Mouse (Mus musculus): Measurements from ENCODE around the gene Cdk18.

The Cdk18 gene

DNA sequence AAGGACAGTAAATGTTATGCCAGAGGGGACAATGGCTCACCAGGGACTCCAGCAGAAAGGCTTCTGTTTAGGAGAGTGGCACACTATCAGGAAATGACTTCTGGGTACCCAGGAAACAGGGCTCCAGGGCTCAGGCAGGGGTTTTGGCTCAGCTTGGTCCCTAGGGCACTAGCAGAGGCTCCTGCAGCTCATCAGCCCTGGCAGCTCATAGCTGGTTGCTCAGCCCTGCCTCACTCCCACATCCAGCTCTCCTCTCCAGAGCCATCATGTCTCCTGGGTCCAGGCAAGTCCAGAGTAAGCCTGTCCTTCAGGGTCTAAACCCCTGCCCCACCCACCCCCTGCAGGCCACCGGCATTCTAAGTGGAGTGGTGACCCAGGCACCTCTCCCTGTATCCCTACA, 28.1 kb downstream of the Cdk18 start:
- DNase-seq: no peak

DNA sequence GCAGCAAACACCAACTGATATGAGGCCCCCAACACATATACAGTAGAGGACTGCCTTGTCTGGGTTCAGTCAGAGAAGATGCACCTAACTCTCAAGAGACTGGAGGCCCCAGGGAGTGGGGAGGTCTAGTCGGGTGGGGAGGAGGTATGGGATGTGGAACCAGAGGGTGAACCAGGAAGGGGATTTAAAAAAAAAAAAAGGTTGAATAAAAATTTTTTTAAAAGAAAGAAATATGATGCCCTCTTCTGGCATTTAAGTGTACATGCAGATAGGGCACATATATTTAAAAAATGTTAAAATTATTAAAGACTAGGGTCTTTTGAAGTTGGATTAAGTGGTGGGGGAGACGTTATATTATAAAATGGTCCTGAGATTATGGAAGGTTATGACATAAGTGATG, 30.1 kb downstream of the Cdk18 start:
- DNase-seq: no peak

DNA sequence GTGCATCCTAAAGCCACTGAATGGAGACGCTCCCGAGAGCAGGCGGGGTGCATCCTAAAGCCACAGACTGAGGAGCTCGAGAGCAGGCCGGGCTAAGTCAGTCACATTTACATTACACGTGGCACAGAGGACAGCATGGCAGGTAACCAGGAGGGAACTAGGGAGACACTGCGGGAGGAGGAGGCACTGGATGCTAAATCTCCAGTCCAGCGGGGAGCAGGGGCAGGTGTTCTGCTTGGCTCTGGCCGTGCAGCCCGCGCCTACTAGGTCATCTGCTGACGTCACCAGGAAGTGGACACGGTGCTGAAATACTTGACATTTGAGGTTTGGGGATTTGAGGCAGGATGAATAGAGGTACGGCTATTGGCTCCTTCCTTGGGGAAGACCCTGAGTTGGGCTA, 35.1 kb downstream of the Cdk18 start:
- peak; percentile 40 to 54 for DNase-seq

DNA sequence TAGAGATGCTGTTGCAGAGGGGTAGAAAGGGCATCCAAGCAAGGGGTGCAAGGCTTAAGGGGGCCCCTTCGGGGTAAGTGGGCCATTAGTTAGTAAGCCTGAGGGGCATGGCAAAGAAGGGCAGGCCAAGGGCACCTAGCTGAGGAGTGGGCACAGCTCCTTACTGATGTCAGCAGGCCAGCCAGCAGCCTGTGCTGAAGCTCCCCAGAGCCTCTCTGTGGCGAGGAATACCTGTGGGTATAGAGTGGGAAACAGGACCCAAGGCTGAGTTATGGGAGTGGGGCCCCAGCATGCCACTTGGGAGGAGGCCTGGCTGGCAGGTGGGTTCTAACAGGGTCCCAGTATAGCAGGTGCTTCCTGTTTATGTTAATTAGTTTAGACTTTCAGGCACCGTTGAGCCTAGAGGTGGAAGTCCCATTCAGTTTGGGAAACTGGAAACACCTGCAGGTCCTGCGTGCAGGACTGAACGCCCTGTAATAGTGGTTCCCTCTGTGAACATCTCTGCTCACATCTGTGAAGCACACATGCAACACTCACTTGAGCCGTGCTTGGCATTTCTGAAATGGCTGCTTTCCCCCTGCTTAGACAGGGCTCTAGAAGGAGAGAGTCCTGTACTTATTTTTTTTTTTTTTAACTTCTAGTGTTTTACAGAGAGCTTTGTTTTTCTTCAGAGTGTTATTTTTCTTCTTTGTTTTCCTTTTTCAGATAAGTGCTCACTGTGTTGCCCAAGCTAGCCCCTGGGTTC, 37.4 kb downstream of the Cdk18 start:
- DNase-seq: no peak

DNA sequence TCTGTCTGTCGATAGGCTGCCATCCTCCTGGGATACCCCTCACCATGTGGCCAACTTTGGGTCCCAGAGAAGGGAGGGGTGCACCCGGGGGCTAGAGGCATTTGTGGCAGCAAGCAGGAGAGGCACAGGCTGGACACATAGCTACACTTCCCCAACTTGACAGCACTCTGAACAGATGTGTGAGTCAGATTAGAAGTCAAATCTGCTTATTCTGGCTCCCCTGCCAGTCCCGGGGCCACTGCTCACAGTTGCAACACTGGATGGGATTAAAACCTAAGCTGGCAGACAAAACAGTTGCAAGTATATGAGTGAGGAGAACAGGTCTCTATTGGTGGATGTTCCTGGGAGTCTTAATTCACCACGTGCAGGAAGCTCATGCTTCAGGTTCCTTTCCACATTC, 39.7 kb downstream of the Cdk18 start:
- DNase-seq: no peak

DNA sequence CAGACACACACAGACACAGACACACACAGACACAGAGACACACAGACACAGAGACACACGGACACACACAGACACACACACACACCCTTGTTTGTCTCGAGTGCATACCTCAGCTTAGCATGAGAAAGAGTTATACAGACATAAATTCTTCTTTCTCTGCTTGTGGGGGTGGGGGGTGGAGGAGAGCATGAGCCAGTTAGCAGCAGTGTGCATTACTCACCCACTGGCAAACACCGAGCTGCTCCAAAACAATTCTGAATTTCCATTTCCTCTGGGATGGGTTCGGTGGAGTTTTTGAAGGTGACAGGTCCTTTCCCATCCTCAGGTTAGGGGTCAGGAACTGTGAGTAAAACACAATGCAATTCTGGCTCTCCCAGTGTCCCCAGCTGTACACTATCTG, 40.5 kb downstream of the Cdk18 start:
- no peak for DNase-seq

DNA sequence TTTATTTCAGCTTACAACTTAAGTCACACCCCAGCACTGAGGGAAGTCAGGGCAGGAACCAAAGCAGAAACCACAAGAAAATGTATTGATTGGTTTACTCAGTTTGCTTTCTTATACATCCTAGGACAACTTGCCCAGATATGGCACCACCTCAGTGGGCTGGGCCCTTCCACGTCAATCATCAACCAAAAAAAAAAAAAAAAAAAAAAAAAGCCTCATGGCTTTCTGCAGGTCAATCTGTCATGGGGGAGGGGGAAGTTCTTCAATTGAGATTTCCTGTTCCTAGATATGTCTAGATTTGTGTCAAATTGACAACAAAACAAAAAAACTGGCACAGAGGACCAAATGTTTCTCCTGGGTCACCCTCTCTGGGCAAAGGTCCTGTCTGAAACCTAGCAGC, 41.4 kb downstream of the Cdk18 start:
- DNase-seq: no peak

DNA sequence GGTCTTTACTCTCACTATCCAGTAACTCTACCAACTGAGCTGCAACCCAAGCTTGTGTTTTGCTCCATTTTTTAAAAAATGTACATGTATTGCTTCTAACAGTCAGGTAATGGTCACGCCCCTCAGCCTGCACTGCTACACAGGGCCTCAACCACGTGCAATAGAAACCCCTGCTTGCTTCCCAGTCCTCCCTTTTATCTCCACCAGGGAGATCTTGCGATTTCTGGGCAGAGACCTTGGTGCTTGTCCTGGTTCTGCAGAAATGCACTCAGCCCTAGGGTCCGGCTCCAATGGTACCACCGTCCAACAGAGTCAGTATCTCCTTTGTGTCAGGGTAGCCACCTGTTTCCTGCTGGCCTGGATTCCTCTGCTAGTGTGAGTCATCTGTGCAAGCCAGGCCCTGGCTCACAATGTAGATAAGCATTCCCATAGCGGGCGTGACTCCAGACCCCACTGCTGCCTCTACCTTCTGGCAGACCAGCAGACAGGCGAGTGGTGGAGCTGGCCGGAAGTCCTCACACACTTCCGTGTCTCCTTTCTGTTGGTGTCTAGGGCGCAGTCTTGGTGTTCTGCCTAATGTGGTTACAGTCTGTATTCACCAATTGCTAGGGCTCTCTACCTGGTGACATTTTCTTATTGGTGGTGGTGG, 44.0 kb downstream of the Cdk18 start:
- DNase-seq: peak; percentile 92 to 95

DNA sequence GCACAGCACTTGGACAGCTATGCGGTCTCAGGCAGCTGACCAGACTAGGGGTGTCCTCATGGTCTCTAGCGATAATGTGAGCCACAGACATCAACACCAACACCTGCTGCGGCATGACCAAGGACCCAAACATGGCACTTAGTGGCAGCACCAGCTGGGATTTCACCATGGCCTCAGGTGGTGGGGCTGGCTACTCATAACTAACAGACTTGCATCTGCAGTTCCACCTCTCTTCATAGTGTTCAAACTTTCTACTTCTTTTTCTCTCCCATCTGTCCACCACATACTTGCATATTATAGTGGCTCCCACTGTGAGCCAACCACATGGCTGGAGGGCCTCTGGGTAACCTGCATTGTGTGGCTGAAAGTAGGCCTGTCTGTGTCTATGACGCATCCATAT, 46.2 kb downstream of the Cdk18 start:
- no peak for DNase-seq

DNA sequence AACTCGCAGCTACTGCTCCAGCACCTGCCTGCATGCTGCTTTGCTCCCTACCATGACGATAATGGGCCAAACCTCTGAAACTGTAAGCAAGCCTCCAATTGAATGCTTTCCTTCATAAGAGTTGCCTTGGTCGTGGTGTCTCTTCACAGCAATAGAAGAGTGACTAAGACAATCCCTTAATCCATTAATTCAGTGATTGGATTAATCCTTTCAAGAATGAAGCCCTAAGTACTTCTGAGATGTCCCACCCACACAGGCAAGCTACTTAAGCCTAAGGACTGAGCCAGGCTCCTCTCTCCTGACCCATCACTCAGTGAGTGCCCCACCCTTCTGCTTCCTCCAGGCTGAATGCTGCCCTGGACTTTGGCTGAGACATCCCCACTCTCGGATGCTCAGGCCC, 49.2 kb downstream of the Cdk18 start:
- DNase-seq: no peak

DNA sequence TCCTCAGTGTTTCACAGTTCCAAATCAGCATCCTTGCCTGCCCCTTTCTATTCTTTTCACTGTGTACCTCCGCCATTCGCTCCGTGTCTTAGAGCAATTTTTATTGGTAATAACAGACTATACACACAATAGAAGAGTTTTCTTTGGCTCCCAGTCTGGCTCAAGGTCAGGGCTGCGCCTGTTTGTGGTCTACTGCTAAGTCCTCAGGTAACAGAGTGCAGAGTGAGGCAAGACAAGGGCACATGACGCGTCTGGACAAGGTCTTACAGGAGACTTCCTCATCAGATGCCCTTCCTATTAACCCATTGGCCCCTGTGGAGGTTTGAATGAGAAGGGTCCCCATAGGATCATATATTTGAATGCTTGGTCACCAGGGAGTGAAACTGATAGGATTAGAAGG, 49.7 kb downstream of the Cdk18 start:
- DNase-seq: no peak

DNA sequence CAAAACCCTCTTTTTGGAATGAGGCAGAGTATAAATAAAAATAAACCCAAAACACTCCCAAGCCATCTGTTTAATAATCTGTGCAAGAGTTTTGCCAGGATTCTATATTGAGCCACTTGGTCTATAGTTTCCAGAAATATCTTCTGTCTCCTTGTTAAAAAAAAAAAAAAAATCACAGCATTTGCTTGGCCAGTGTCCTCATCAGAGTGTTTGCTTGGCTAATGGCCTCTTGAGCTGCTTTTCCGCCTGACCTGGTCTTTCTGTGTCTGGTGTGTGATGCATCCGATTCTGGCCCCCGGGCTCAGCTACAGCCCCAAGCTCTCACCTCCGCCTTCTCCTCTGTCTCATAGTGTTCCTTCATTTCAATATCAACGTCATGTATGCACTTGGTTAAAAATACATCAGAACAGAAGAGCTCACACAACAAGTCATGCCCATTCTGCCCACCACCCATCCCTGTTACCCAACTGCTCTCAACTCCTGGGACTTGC, 51.3 kb downstream of the Cdk18 start:
- peak; percentile 75 to 83 for DNase-seq

DNA sequence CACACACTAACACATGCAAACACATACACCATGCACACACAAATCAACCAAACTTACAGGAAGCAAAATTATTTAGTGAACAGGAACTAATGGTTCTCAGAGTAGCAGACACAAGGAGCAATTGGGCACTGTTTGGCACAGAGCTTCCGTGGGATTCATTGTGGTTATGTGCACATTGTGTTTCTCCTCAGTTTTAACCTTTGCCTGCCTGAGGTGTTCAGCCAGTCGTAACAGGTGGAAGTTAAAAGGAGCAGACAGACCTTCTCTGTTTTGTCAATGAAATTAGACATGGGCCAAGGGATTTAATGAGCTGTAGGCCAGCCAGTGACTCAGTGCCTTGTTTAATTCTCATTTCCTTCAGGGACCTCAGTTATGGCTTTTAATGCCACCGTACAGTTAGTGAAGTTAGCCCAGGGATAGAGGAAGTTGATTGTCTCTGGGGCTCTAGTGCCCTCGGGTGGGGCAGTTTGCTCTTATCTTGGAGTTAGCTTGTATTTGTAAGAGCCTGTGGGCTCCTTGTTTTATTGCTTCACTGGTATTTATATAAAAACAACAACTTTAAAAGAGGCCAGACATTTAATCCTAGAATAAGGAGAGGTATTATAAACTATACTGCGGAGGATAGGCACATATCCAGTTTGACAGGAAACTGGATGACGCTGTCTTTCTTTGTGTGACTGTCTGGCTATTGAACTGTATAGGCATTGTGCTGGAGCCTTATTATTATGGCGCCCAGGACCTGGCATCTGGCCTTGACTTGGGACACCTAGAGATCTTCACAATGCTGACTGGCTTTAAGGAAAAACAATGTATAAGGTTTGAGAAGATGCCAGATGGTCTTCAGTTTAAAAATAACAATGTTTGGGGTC, 54.1 kb downstream of the Cdk18 start:
- DNase-seq: no peak

DNA sequence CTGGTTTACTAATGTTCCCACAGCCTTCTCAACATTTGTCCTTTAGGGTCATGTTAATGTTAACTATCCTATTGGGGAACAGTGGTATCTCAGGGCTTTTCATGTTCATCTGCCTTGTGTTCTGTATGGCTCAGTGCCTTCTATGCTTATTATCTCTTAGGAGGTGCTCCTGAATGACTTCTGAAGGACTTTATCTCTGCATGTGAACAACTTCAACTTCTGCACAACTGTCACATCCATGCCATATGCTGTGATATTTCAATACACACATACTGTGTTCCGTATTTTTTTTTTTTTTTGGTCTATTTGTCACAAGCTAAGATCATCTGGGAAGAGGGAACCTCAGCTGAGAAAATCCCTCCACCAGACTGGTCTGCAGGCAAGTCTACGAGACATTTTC, 61.1 kb downstream of the Cdk18 start:
- no peak for DNase-seq

DNA sequence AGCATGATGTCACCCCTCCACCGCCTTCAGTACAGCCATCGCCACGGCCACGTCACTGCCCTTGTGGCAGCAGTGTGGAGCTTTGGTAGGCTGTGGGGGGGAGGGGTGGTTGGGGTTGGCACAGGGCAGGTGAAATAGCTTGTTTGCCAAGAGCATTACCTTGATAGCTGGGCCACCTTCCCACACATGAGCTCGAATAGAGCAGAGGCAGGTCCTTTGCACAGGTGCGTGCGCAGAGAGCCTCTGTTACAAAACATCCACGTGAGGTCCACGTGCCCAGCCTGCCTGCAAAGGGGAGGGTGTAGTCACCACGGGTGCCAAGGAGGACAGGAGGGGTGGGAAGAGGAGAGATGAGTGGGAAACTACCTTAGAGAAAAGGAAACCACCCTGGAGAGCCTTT, 63.9 kb downstream of the Cdk18 start:
- no peak for DNase-seq

DNA sequence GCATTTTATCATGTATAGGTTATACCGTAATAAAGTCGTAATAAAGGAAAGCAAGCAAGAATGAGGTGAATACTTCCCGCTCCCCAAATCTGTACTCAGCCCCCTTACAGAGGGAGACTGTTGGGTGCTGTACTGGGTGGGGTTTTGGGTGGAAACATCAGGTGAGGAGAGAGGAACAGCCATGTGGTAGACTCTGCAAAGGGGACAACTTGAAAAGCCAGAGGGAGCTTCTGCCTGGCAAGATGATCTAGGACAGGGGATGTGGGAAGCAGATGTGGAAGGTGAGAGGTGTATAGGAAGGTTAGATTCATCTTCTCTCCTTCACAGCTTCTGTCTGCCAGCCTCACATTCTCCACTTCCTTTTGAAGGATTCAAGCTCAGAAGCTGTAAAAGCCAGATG, 68.8 kb downstream of the Cdk18 start:
- DNase-seq: no peak

DNA sequence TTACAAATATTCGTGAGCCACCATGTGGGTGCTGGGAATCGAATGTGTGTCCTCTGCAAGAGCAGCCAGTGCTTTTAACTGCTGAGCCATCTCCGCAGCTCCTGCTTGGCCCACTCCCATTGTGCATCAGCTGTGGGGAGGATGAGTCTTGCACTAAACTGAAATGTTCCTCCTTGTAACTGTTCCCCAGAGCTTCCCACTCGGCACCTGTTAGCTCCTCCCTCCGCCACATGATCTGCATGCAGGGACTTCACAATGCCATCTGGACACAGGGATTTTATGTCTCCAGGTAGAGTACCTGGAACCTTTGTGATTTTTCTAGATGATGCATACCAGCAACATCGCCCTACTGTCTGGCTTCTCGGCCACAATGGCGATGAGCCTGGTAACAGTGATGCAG, 70.0 kb downstream of the Cdk18 start:
- DNase-seq: no peak

DNA sequence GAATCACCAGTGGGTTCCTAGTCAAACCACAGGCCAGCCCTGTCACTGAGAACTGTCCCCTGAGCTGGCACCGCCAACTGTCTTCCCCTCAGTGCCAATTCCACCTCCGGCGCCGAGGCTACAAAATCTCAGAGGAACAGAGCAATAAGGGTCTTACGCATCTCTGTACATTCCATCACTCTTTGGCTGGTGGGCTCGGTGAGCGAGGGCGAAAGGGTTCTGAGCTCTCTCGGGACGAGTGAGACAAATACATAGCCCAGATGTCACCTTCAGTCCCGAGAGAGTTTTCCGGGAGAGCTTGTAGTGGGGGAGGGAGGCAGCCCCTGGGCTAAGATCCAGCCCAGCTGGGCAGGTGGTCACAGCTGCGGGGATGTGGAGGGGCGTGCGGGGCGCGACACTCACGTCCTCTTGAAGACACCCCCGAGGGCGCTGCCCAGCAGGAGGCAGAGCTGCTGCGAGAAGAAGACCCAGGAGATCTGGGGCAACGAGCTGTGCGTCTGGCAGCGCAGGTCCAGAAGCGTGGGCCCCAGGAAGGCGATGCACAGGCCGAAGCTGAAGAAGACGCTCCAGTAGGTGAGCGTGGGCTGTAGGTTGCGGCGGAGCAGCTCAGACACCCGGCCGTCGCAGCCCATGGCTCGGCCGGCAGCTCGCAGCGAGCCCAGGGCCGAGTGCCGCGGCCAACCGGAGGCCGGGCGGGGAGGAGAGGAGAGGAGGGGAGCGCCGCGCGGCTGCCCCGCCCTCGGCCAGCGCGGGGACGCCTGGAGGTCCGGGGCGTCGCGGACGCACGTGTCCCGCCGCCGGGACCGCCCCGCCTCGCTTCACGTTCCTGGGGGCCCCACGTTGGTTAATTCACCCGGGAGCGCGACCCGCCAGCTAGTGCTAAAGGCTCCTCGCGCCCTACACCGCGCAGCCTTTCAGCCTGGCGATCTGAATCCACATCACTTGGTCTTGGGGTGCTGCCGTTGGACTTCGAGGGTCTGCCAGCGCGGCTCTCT, 71.9 kb downstream of the Cdk18 start, which contains the start of gene Mfsd4a:
TSS of gene Mfsd4a (minus strand) at position 802 of the 995 bp plus-strand sequence.
- peak; percentile 79 to 86 for DNase-seq

DNA sequence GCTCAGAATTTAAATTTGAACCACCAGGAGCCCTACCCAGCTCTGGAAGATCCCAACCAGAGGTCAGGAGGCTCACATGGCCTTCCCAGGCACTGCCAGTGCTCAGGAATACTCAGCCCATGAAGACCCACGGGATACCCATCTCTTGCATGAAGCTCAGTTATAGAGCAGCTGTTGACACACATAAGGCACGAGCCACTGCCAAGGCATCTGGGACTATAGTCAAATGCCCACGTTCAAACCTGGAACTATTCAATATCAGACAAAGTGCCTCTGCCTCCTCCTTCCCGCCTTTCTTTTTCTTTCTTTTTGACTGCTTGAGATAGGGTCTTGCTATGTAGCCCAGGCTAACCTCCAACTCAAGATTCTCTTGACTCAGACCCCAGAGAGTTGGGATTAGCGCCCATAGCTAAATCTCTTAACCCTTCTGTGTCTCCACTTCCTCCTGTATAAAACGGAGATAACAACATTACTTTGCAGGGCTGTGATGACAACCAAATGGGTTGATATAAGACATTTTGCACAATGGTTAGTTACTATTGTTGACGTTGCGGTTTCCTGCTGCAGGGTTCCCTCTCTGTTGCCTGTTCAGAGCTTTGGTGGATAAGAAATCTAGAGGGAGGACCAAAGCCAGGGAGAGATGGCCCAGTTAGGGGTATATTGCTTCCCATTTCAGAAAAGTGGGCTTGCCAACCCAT, 73.9 kb downstream of the Cdk18 start:
- no peak for DNase-seq

DNA sequence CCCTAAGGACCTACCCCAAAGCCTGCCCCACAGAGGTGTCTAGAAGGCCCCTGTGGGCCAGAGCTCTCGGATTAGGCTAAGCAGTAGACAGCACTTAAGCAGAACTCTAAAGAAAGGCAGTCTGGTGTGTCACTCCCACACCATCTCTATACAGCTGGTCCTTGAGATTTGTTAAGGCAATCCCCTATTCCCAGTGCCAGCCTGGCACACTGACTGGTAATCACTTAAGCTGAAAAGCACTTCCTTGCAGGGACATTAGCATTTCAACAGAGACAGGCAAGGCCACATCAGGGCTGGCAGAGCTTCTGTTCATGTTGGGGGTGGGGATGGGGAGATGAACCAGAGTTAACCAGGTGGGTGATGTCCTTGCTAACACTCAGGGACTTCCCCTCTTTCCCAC, 74.5 kb downstream of the Cdk18 start:
- DNase-seq: no peak

DNA sequence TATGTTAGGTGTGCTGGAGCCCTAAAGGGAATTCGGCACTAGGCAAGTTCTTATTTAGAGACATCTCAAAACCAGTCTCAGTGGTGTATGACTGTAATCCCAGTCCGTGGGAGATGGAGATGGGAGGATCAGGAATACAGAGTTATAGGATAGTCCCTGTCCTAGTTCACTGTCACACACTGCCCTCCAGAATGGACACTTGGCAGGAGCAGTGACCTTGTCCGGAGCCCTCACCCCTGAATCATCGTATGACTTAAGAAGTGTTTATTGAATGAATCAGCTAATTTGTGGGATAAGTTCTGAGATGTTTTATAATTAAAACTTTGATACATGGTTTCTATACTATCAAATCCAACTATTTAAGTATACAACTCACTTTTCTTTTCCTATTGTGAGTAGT, 76.4 kb downstream of the Cdk18 start:
- DNase-seq: no peak

Measured in cerebellum, adult 18-20 months (tissue).